8 mouse cellular contexts compared by ENCODE assay signal in the genomic region with DNA sequence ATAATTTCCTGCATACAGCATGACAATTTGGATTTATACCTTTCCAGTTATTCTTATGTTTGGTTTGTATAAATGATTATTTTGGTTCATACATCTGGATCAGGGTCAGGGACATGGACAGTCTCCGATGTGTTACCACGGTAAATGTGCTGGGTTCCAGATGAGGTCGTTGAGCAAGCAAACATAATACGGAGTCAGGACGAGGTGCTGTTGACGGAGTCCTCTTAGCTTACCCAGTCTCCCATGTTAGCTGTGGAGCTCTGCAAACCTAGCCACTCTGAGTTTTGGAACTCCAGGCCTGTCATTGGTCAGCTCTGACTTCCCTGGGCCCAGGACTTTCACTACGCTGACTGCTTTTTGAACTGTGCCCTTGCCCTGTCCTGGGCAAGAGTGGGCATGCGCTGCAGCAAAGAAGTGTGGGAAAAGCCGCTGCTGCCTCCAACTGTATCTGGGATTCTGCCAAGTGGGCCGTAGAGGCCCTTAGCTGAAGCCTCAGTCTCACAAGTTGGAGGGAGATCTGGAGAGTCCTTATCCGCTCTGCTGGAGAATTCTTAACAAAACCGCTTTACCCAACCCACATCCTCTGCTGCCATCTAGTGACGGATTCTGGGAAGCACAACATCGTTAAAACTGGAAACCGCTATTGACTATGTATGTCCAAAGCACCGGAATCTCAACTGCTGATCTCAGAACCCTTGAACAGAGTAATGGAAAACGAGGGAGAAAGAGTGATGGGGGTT.
A peak's percentile ranks its signal among the peaks of the same experiment; 100 is the strongest.
DNase-seq lines count a peak whose midpoint lies in the region; ATAC-seq and TF ChIP-seq lines count a peak whose summit lies in the region.

No protein-coding gene starts in this region.

- no peak overlapping the region for H3K9ac ChIP-seq in ES-E14 (ENCODE audit: insufficient read depth, low read depth, low read length, poor library complexity, severe bottlenecking)
- no peak overlapping the region for H3K9ac ChIP-seq in forebrain, postnatal 0 days

- H3K4me2 ChIP-seq in forebrain, postnatal 0 days (ENCODE audit: low read depth) = no peak overlapping the region

- no peak overlapping the region for H3K4me3 ChIP-seq in ES-E14 (ENCODE audit: insufficient read depth in 1 of 2, low read depth in 1 of 2, low read length in 2 of 2, poor library complexity in 1 of 2, severe bottlenecking in 1 of 2)
- H3K4me3 ChIP-seq in forebrain, postnatal 0 days (ENCODE audit: low read depth, low read length) = no peak overlapping the region

- H3K27me3 ChIP-seq in forebrain, postnatal 0 days (ENCODE audit: insufficient read depth, low read length) = no peaks in the 10 kb centered on the region; the same call in 1 of the 2 replicates

- peak; percentile 91 for TF ChIP-seq CTCF in forebrain, postnatal 0 days (IDR thresholded peaks at IDR 0.05; ENCODE audit: low read depth)

- no peaks in the 10 kb centered on the region; the same call in 1 of the 2 replicates for H3K36me3 ChIP-seq in ES-E14 (ENCODE audit: control insufficient read depth, insufficient read depth, low read length, poor library complexity, severe bottlenecking)
- H3K36me3 ChIP-seq in forebrain, postnatal 0 days (ENCODE audit: insufficient read depth) = no peaks in the 10 kb centered on the region

- DNase-seq in ES-E14 (ENCODE audit: low read depth, low spot score) = peak; percentile 72
- DNase-seq in cerebellum, adult 11 months = peak; percentile 35
- DNase-seq in forebrain, postnatal 0 days = peak; percentile 93
- peak; percentile 76 for DNase-seq in heart, postnatal 4 days
- peak; percentile 70 for DNase-seq in layer of hippocampus, adult 11-12 months (ENCODE audit: low spot score)
- DNase-seq in lung, adult 18-20 months = peak; percentile 74 to 79
- peak; percentile 57 for DNase-seq in ovary, postnatal 14 days (ENCODE audit: low spot score)
- DNase-seq in urinary bladder, postnatal 4 days (ENCODE audit: low spot score in 2 of 2) = peak; percentile 36 to 63

- H3K9me3 ChIP-seq in ES-E14 (ENCODE audit: control insufficient read depth, insufficient read depth, low read depth, low read length) = peaks cover 5% of the 10 kb centered on the region; the same call in 1 of the 2 replicates
- no peaks in the 10 kb centered on the region for H3K9me3 ChIP-seq in forebrain, postnatal 0 days (ENCODE audit: low read length)

- H3K27ac ChIP-seq in ES-E14 (ENCODE audit: insufficient read depth, low read depth, low read length, poor library complexity, severe bottlenecking) = no peak overlapping the region
- H3K27ac ChIP-seq in forebrain, postnatal 0 days (ENCODE audit: low read depth, low read length) = no peak overlapping the region

- H3K4me1 ChIP-seq in ES-E14 (ENCODE audit: control insufficient read depth in 2 of 2, insufficient read depth in 2 of 2, low read length in 2 of 2, poor library complexity in 1 of 2) = no peaks in the 10 kb centered on the region
- H3K4me1 ChIP-seq in forebrain, postnatal 0 days (ENCODE audit: insufficient read depth) = no peaks in the 10 kb centered on the region

- in situ Hi-C loops in ES-E14 (cut with MboI; ENCODE audit: low sequenced_read_pairs in 2 of 2, unreplicated experiment in 2 of 2) = no loop called here

- peak; percentile 83 for ATAC-seq in forebrain, postnatal 0 days

- 49% methylated on average over 17 of the region's 17 CpGs for WGBS in forebrain, postnatal 0 days

TF ChIP-seq in ES-E14, 5 proteins besides CTCF, POLR2A, EP300 and RAD21:
- TF ChIP-seq ZC3H11A (IDR thresholded peaks at IDR 0.05; ENCODE audit: borderline replicate concordance, low read depth, low read length) (peak; percentile 90; the same call in 1 of the 2 replicates), ZNF384 (IDR thresholded peaks at IDR 0.05; ENCODE audit: low read depth, low read length) (no peak), HCFC1 (IDR thresholded peaks at IDR 0.05; ENCODE audit: borderline replicate concordance, insufficient read depth, low read length) (no peak)

Comparison
In these comparisons a context has a peak if more than half of its experiments do, and no peak if none do; other contexts are left out.
1. DNase-seq: peak in every context shown above with its lines; median percentile 93 in forebrain, postnatal 0 days; 76 in lung, adult 18-20 months; 76 in heart, postnatal 4 days; 72 in ES-E14; 70 in layer of hippocampus, adult 11-12 months; 57 in ovary, postnatal 14 days; 50 in urinary bladder, postnatal 4 days; 35 in cerebellum, adult 11 months.